Mouse (Mus musculus): ENCODE measurements around the gene Chil4. TPM values are rescaled to one million over a fixed set of nuclear protein-coding genes. Genes with fewer than 3 reads are reported as not detected.
A peak's percentile ranks its signal among the peaks of the same experiment; 100 is the strongest.
"Not testable (repeated sequence)": the region's sequence is repeated elsewhere in the genome, so short reads cannot be mapped to it uniquely, and the experiment has no call there.

Gene Chil4
- not detected in 2 replicates for polyA plus RNA-seq (2016; fragmentation: Nextera tagmentation; extraction: Ambion mirVana)

DNA sequence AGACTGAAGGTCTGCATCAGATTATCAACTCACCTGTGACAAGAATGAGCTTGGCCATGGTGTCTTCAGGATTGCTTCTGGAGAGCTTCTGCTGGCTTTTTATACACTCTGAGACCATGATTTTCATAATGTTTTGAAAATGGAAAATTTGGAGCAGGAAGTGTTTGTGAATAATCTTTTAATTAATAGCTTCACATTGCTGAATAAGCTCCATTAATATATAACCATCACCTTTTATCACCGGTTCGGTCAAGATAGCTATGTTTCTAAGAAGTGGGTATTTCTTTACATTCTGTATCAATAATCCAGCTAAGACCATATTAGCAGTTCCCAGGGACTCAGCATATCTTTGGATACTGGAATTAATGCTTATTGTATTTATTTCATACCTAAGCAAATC lies at the start of gene Chil4:
Gene Chil4, minus strand, starts transcription at position 101 of the 400 bp plus-strand sequence.
- Histone ChIP-seq H3K9ac (no peak within 1 kb of the TSS), H3K27ac (ENCODE audit: poor library complexity, severe bottlenecking) (no peak within 1 kb of the TSS), H3K4me3 (no peak within 1 kb of the TSS), H3K9me3 (replicated peaks) (no peaks in the 10 kb centered on the region), H3K4me1 (replicated peaks) (no peaks in the 10 kb centered on the region), H3K4me2 (no peak within 1 kb of the TSS), H3K27me3 (replicated peaks) (no peaks in the 10 kb centered on the region), H3K36me3 (no peaks in the 10 kb centered on the region)
- WGBS: 83% methylated on average over 2 of the region's 2 CpGs
- no peak for ATAC-seq (ENCODE audit: insufficient number of reproducible peaks, low FRiP score)

DNA sequence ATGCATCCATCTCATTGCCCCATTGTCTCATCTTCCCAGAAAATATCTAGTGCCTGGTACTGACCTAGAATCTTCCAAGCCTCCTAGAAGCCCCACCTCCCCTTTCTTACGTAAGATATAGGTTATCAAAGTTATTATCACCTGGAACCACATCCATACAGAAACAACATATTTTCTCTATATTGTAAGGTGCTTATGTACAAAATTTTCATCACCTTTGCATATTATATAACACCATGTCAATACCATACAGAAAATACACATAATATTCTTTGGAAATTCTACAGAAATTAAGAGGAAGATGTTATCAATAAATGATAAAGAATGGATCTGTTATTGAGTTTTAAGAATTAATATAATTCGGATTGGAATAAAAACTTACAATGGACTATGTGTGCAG lies 46.5 kb upstream of the Chil4 start:
- H3K4me3 ChIP-seq: no peak overlapping the region
- 0 out of 2 replicates have a peak, but pooled peaks have one; percentile 15 for ATAC-seq (ENCODE audit: insufficient number of reproducible peaks, low FRiP score)
- H3K27me3 ChIP-seq (replicated peaks): no peaks in the 10 kb centered on the region
- H3K4me2 ChIP-seq: no peak overlapping the region
- no peak overlapping the region for H3K27ac ChIP-seq (ENCODE audit: poor library complexity, severe bottlenecking)
- no peaks in the 10 kb centered on the region for H3K4me1 ChIP-seq (replicated peaks)
- H3K36me3 ChIP-seq: no peaks in the 10 kb centered on the region
- no peak overlapping the region for H3K9ac ChIP-seq
- WGBS: 63% methylated on average over 2 of the region's 2 CpGs
- peaks cover 6% of the 10 kb centered on the region; the same call in 1 of the 2 replicates for H3K9me3 ChIP-seq (replicated peaks)

DNA sequence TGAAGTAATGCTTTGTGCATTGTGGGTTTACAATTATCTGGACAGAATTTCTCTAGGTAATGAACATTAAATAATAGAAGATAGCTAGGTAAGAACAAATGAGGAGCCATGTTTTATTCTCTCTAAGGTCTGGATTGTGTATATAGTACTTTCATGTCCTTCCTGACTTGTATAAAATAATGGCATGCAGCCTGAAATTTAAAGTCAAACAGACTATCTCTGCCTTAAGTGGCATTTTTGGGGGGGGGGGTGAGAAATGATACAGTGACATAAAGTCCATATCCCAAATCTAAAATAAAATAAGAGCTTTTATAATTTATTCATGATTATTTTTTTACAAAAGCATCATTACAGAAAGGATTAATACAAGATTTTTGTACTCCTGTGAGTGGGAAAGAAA lies 45.5 kb upstream of the Chil4 start:
- H3K4me3 ChIP-seq: no peak overlapping the region
- peaks cover 6% of the 10 kb centered on the region; the same call in 1 of the 2 replicates for H3K9me3 ChIP-seq (replicated peaks)
- no peaks in the 10 kb centered on the region for H3K36me3 ChIP-seq
- no peak overlapping the region for H3K4me2 ChIP-seq
- H3K27ac ChIP-seq (ENCODE audit: poor library complexity, severe bottlenecking): no peak overlapping the region
- ATAC-seq (ENCODE audit: insufficient number of reproducible peaks, low FRiP score): no peak
- H3K4me1 ChIP-seq (replicated peaks): no peaks in the 10 kb centered on the region
- H3K9ac ChIP-seq: no peak overlapping the region
- no peaks in the 10 kb centered on the region for H3K27me3 ChIP-seq (replicated peaks)

DNA sequence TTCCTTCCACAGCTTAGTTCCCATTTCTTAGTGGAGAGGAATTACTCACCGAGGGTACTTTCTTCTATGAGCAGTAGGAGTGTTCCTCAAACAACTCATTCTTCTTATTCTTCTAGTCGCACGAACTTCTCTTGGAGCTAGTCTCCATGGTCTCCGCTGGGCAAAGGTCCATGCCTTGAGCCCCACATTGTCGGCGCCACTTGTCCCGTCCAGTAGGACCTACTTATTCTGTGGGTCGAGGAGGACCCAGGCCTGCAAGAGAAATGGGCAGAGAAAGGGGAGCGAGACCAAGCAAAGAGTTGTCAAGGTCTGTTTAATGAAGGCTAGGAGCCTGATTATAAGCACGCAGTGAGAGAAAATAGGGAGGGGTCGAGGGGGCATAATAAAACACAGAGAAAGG lies 37.8 kb upstream of the Chil4 start:
- H3K9me3 ChIP-seq (replicated peaks): peaks cover 34% of the 10 kb centered on the region
- ATAC-seq (ENCODE audit: insufficient number of reproducible peaks, low FRiP score); H3K4me3 ChIP-seq; H3K4me1 ChIP-seq (replicated peaks); H3K36me3 ChIP-seq; H3K27ac ChIP-seq (ENCODE audit: poor library complexity, severe bottlenecking); H3K27me3 ChIP-seq (replicated peaks); H3K9ac ChIP-seq; H3K4me2 ChIP-seq: not testable (repeated sequence)
- WGBS: 82% methylated on average over 11 of the region's 11 CpGs

DNA sequence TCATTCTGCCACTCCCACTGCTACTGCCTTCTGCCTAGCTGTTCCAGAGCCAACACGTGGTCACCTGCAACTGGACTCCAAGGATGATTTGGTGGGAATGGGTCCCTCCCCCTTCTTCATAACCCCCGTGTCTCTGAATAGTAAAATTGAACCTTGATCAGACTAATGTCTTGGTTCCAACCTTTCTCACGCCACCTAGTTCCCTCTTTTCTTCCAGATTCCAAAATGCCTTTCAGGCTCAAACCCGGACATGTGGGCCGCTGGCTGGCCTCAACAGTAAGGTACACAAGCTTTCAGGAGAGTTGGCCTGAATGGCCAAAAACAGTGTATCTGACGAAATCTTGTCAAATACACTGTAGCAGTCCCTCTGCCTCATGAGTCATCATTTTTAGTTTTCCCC lies 33.4 kb upstream of the Chil4 start:
- H3K36me3 ChIP-seq: no peaks in the 10 kb centered on the region; the same call in 1 of the 2 replicates
- no peak overlapping the region for H3K4me3 ChIP-seq
- ATAC-seq (ENCODE audit: insufficient number of reproducible peaks, low FRiP score): no peak
- no peak overlapping the region for H3K4me2 ChIP-seq
- H3K27ac ChIP-seq (ENCODE audit: poor library complexity, severe bottlenecking): no peak overlapping the region
- H3K4me1 ChIP-seq (replicated peaks): no peaks in the 10 kb centered on the region
- H3K9ac ChIP-seq: no peak overlapping the region
- WGBS: 68% methylated on average over 6 of the region's 6 CpGs
- H3K27me3 ChIP-seq (replicated peaks): no peaks in the 10 kb centered on the region
- H3K9me3 ChIP-seq (replicated peaks): peaks cover 43% of the 10 kb centered on the region

DNA sequence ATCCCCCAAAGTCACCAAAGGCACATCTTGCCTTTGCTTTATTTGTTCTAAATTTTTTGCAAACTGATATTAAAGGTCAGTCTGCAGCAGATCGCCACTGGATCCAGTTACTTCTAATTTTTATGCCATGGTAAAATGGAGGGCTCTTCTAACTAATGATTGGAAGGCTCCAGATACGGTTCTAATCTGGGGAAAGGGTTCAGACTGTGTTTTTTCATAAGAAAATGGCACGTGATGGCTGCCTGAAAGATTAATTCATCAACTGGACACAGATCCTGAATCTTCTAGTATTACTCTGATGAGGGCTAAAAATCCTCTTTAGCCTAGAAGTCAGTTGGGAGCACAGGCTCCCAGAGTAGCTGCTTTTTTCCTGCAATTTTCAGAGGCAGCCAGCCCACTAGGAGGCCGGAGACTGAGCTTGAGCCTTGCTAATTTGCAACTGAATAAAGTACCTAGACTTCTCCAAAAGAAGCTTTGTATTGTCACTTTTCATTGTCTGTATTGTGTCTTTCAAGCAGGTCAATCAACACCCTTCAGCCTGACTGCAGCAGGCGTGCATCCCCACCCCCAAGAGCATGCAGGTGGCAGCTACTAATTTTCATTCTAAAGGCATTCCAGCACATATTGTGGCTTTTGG lies 31.6 kb upstream of the Chil4 start:
- not testable (repeated sequence) for ATAC-seq (ENCODE audit: insufficient number of reproducible peaks, low FRiP score)

DNA sequence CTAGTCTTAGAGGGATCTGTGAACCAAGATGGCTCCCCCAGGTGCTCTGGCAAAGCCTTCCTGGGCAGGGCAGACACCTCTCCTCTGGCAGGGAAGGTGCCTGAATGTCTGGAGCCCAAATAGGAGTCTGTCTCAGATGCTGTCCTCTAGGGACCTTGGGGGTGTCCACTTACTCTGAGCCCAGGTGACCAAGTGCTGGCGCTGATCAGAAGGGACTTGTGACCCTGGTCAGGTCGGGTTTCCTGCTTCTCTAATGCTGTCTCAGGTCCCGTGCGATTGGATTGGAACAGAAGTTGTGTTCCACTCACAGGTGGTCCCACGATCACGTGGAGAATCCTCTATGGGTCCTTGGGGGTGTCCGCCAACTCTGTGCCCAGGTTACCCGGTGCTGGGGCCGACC lies 28.1 kb upstream of the Chil4 start:
- H3K27ac ChIP-seq (ENCODE audit: poor library complexity, severe bottlenecking): not testable (repeated sequence)
- WGBS: 75% methylated on average over 9 of the region's 9 CpGs

More for the DNA sequence above, 31.6 kb upstream of the Chil4 start:
- H3K4me3 ChIP-seq; H3K27me3 ChIP-seq (replicated peaks); H3K4me2 ChIP-seq; H3K9ac ChIP-seq; H3K4me1 ChIP-seq (replicated peaks); H3K36me3 ChIP-seq; H3K27ac ChIP-seq (ENCODE audit: poor library complexity, severe bottlenecking): not testable (repeated sequence)
- peaks cover 37% of the 10 kb centered on the region for H3K9me3 ChIP-seq (replicated peaks)
- 66% methylated on average over 5 of the region's 5 CpGs for WGBS

DNA sequence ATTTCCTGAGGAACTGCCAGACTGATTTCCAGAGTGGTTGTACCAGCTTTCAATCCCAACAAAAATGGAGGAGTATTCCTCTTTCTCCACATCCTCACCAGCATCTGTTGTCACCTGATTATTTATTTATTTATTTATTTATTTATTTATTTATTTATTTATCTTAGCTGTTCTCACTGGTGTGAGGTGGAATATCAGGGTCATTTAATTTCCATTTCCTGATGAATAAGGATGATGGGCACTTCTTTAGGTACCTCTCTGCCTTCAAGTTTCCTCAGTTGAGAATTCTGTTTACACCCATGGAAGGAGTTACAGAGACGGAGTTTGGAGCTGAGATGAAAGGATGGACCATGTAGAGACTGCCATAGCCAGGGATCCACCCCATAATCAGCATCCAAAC lies 20.9 kb upstream of the Chil4 start:
- H3K9ac ChIP-seq: not testable (repeated sequence)

More for the DNA sequence above, 28.1 kb upstream of the Chil4 start:
- not testable (repeated sequence) for H3K4me3 ChIP-seq; H3K4me1 ChIP-seq (replicated peaks); H3K36me3 ChIP-seq; H3K27me3 ChIP-seq (replicated peaks); H3K4me2 ChIP-seq; ATAC-seq (ENCODE audit: insufficient number of reproducible peaks, low FRiP score); H3K9ac ChIP-seq
- H3K9me3 ChIP-seq (replicated peaks): peaks cover 32% of the 10 kb centered on the region

DNA sequence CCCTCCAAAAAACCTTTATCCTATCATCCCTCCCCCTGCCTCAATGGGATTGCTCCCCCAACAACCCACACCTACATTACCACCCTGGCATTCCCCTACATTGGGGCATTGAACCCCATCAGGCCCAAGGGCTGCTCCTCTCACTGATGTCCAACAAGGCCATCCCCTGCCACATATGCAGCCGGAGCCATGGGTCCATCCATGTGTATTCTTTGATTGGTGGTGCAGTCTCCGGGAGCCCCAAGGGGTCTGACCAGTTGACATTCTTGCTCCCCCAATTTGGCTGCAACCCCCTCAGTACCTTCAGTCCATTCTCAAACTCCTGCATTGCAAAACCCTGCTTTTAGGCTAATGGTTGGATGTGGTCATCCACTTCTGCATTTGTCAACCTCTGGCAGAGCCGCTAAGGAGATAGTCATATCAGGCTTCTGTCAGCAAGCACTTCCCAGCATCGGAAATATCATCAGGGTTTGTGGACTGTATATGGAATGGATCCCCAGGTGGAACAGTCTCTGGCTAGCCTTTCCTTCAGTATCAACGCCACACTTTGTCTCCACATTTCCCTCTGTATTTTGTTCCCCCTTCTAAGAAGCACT lies 20.0 kb upstream of the Chil4 start:
- 77% methylated on average over 5 of the region's 5 CpGs for WGBS
- ATAC-seq (ENCODE audit: insufficient number of reproducible peaks, low FRiP score): 0 out of 2 replicates have a peak, but pooled peaks have one; percentile 36
- H3K27me3 ChIP-seq (replicated peaks): no peaks in the 10 kb centered on the region

More for the DNA sequence above, 20.9 kb upstream of the Chil4 start:
- not testable (repeated sequence) for H3K4me3 ChIP-seq; H3K27me3 ChIP-seq (replicated peaks); ATAC-seq (ENCODE audit: insufficient number of reproducible peaks, low FRiP score); H3K36me3 ChIP-seq; H3K27ac ChIP-seq (ENCODE audit: poor library complexity, severe bottlenecking); H3K4me1 ChIP-seq (replicated peaks); H3K4me2 ChIP-seq
- 73% methylated on average over 1 of the region's 1 CpGs for WGBS
- H3K9me3 ChIP-seq (replicated peaks): peaks cover 28% of the 10 kb centered on the region

DNA sequence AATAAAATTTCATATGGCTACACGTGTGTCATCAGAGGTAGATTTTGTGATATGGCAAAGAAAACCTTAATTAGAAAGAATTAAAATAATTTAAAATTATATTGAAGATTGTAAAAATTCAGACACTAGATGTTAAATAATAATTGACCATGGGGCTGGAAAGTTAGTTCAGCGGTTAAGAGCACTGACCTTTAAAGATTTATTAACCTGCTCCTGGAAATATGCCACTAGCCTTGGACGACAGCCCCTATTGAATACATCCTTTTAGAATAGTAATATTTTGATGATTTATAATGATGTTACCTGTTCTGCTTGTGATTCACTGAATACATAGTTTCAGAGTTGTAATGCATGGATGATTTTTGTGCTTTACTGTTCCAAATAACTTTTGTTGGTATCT lies 4.1 kb upstream of the Chil4 start:
- H3K4me2 ChIP-seq; H3K9ac ChIP-seq; H3K27ac ChIP-seq (ENCODE audit: poor library complexity, severe bottlenecking); H3K36me3 ChIP-seq; H3K4me3 ChIP-seq; H3K27me3 ChIP-seq (replicated peaks); H3K9me3 ChIP-seq (replicated peaks); ATAC-seq (ENCODE audit: insufficient number of reproducible peaks, low FRiP score); H3K4me1 ChIP-seq (replicated peaks): not testable (repeated sequence)
- WGBS: 61% methylated on average over 3 of the region's 3 CpGs

More for the DNA sequence above, 20.0 kb upstream of the Chil4 start:
- H3K9me3 ChIP-seq (replicated peaks): peaks cover 30% of the 10 kb centered on the region
- H3K36me3 ChIP-seq: no peaks in the 10 kb centered on the region
- H3K4me2 ChIP-seq: no peak overlapping the region
- H3K4me3 ChIP-seq: no peak overlapping the region
- no peak overlapping the region for H3K9ac ChIP-seq
- no peak overlapping the region for H3K27ac ChIP-seq (ENCODE audit: poor library complexity, severe bottlenecking)
- no peaks in the 10 kb centered on the region for H3K4me1 ChIP-seq (replicated peaks)

DNA sequence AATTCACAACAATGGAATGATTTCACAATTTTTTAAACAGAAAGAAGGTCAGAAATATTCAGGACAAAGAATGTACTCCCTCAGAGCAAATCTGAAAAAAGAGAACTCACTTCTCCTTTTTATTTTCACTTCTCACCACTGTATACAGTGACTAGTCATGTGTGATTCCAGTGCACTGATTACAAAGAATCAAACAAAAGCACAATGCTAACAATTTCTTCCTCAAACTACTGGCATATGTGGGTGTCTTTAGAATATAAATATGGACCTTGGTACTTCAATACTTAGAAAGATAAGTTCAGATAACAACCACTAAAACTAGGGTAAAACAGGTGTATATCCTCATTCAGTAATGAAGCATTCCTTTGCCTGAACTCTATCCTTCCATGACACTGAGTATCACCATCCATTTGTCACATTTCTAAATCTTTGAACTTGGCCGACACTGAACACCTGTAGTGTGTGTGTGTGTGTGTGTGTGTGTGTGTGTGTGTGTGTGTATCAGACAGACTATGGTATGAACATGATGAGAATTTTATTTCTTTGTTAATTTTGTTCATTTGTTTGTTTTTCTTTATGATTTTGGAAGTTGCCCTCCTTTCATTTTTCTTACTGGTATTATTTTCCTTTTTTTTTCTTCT lies 2.4 kb upstream of the Chil4 start:
- no peak for ATAC-seq (ENCODE audit: insufficient number of reproducible peaks, low FRiP score)
- Histone ChIP-seq H3K9ac (no peak overlapping the region), H3K4me1 (replicated peaks) (no peaks in the 10 kb centered on the region), H3K4me3 (no peak overlapping the region), H3K4me2 (no peak overlapping the region), H3K27me3 (replicated peaks) (no peaks in the 10 kb centered on the region), H3K9me3 (replicated peaks) (peaks cover 10% of the 10 kb centered on the region), H3K36me3 (no peaks in the 10 kb centered on the region), H3K27ac (ENCODE audit: poor library complexity, severe bottlenecking) (no peak overlapping the region)
- 82% methylated on average over 1 of the region's 1 CpGs for WGBS

Data from heart, embryonic 12.5 days (tissue).